Comparison of ENCODE assay signal across 18 mouse cellular contexts in genomic region chr2:118042380-118043055, GRCm38 (mm10).
DNase-seq lines count a peak whose midpoint lies in the region; ATAC-seq and TF ChIP-seq lines count a peak whose summit lies in the region.
"Had no signal": no experiment of that assay in that cellular context is flagged by ENCODE, and none has a peak within 500 bp of the region (broad histone marks: within the 10 kb centered on the region; RNA-seq: fewer than 3 reads in every experiment).

No protein-coding gene starts in this region.

- no peak for ATAC-seq in lung, postnatal 0 days

- no peak overlapping the region for H3K27ac ChIP-seq in lung, postnatal 0 days (ENCODE audit: low read length)
- H3K27ac ChIP-seq: heart, embryonic 13.5 days; hindbrain, embryonic 13.5 days; kidney, postnatal 0 days; limb, embryonic 12.5 days; liver, embryonic 13.5 days; macrophage; midbrain, embryonic 10.5 days had no signal

- H3K4me1 ChIP-seq in lung, postnatal 0 days (ENCODE audit: insufficient read depth, low read depth, low read length): peaks cover 4% of the 10 kb centered on the region; the same call in 1 of the 2 replicates
- H3K4me1 ChIP-seq: hindbrain, embryonic 13.5 days; limb, embryonic 12.5 days; liver, embryonic 13.5 days; midbrain, embryonic 10.5 days had no signal

- H3K27me3 ChIP-seq in lung, postnatal 0 days (replicated peaks; ENCODE audit: insufficient read depth, low read length): no peaks in the 10 kb centered on the region
- H3K27me3 ChIP-seq: heart, embryonic 13.5 days; hindbrain, embryonic 13.5 days; limb, embryonic 12.5 days; liver, embryonic 13.5 days had no signal

- no peak overlapping the region for H3K4me2 ChIP-seq in lung, postnatal 0 days (replicated peaks; ENCODE audit: low read depth, low read length)
- H3K4me2 ChIP-seq: heart, embryonic 13.5 days; hindbrain, embryonic 13.5 days; limb, embryonic 12.5 days; liver, embryonic 13.5 days had no signal

- TF ChIP-seq CTCF in lung, postnatal 0 days (IDR thresholded peaks at IDR 0.05): no peak

- no peaks in the 10 kb centered on the region for H3K9me3 ChIP-seq in lung, postnatal 0 days (ENCODE audit: low read length)
- H3K9me3 ChIP-seq: hindbrain, embryonic 13.5 days; limb, embryonic 12.5 days; liver, embryonic 13.5 days; midbrain, embryonic 10.5 days had no signal

- no peaks in the 10 kb centered on the region for H3K36me3 ChIP-seq in lung, postnatal 0 days (ENCODE audit: insufficient read depth, low read length)
- H3K36me3 ChIP-seq: heart, embryonic 13.5 days; hindbrain, embryonic 13.5 days; limb, embryonic 12.5 days; liver, embryonic 13.5 days; midbrain, embryonic 10.5 days had no signal

- H3K9ac ChIP-seq in lung, postnatal 0 days (replicated peaks; ENCODE audit: low read depth): no peak overlapping the region
- H3K9ac ChIP-seq: heart, embryonic 13.5 days; hindbrain, embryonic 13.5 days; limb, embryonic 12.5 days; liver, embryonic 13.5 days had no signal

- H3K4me3 ChIP-seq in lung, postnatal 0 days (ENCODE audit: low read depth, low read length): no peak overlapping the region
- H3K4me3 ChIP-seq: heart, embryonic 13.5 days; hindbrain, embryonic 13.5 days; limb, embryonic 12.5 days; liver, embryonic 13.5 days; midbrain, embryonic 10.5 days had no signal

- peak; percentile 21 for DNase-seq in kidney, adult 18-20 months
- DNase-seq in kidney, postnatal 4 days: no peak
- DNase-seq in lung, postnatal 0 days (ENCODE audit: low spot score): peak; percentile 71
- no peak for DNase-seq in lung, postnatal 10 days
- peak; percentile 26 for DNase-seq in kidney, postnatal 14 days
- DNase-seq in cerebellum, adult 9-10 months: no peak
- DNase-seq in layer of hippocampus, postnatal 25 days (ENCODE audit: extremely low spot score in 1 of 2, low spot score in 1 of 2): no peak
- DNase-seq: cerebellum, adult 2 months; liver, embryonic 13.5 days; retina, postnatal 1 day; right cerebral cortex, postnatal 4 days; thymus, postnatal 14 days had no signal

- whole genome bisulfite sequencing in lung, postnatal 0 days: 37% methylated on average over 5 of the region's 5 CpGs

- TF ChIP-seq EP300 in lung, postnatal 0 days (IDR thresholded peaks at IDR 0.05): no peak

Comparison
In these comparisons a context has a peak if more than half of its experiments do, and no peak if none do; other contexts are left out.
1. DNase-seq: peak in kidney, adult 18-20 months (single experiment), lung, postnatal 0 days (single experiment) and kidney, postnatal 14 days (single experiment); none in kidney, postnatal 4 days (0 of 2), lung, postnatal 10 days (single experiment), cerebellum, adult 9-10 months (single experiment) and layer of hippocampus, postnatal 25 days (0 of 2).